Mouse (Mus musculus) heart, postnatal 0 days (tissue): Measurements from ENCODE around the gene Fam8a1. TPM values are rescaled to one million over a fixed set of nuclear protein-coding genes. Genes with fewer than 3 reads are reported as not detected.

Source experiments
- ATAC-seq: fragments of 200-750 bp; cut with Nextera tagmentation; 2 replicates; pipeline ENCODE4 v1.8.0; 2017; ENCODE audit warnings: low read depth, moderate number of reproducible peaks, moderate library complexity; ENCODE audit not compliant: insufficient read depth
- DNase-seq: peaks from one replicate; pipeline ENCODE4 v3.0.0-alpha.2; 2016; ENCODE audit warnings: low spot score
- H3K27ac ChIP-seq: fragments of 300-500 bp; sonication (generic); 2 replicates; pipeline ENCODE4 v1.5.1; 2014; ENCODE audit warnings: low read depth, mild to moderate bottlenecking
- H3K27me3 ChIP-seq: fragments of 300-500 bp; sonication (generic); 2 replicates; pipeline ENCODE4 v1.6.1; 2014; ENCODE audit warnings: low read length, mixed read lengths; ENCODE audit not compliant: control insufficient read depth, insufficient read depth
- H3K36me3 ChIP-seq: fragments of 300-500 bp; sonication (generic); replicated peaks from 2 replicates; pipeline ENCODE4 v1.6.1; 2014; ENCODE audit warnings: low read length, mixed read lengths; ENCODE audit not compliant: control insufficient read depth, insufficient read depth
- H3K4me1 ChIP-seq: fragments of 300-500 bp; sonication (generic); 2 replicates; pipeline ENCODE4 v1.6.1; 2014; ENCODE audit warnings: antibody characterized with exemption; ENCODE audit not compliant: control insufficient read depth, insufficient read depth
- H3K4me2 ChIP-seq: fragments of 300-500 bp; sonication (generic); 2 replicates; pipeline ENCODE4 v1.6.1; 2014; ENCODE audit warnings: low read depth, mild to moderate bottlenecking, low read length, moderate library complexity
- H3K4me3 ChIP-seq: fragments of 300-500 bp; sonication (generic); 2 replicates; pipeline ENCODE4 v1.5.1; 2014; ENCODE audit warnings: low read depth, low read length
- H3K9ac ChIP-seq: fragments of 300-500 bp; sonication (generic); replicated peaks from 2 replicates; pipeline ENCODE4 v1.6.1; 2014; ENCODE audit warnings: low read depth, low read length, mixed read lengths
- H3K9me3 ChIP-seq: fragments of 300-500 bp; sonication (generic); replicated peaks from 2 replicates; pipeline ENCODE4 v1.6.1; 2016; ENCODE audit warnings: low read length; ENCODE audit not compliant: control insufficient read depth
- CTCF ChIP-seq: IDR thresholded peaks from 2 replicates; pipeline ENCODE4 v1.5.1; 2016; ENCODE audit warnings: antibody characterized with exemption, control low read depth, low read depth
- EP300 ChIP-seq: IDR thresholded peaks from 2 replicates; pipeline ENCODE4 v1.6.1; 2016; ENCODE audit warnings: antibody characterized with exemption, low read depth
- WGBS: fragments of 180-500 bp; shearing (Covaris S2); extraction: QIAGEN DNeasy Blood & Tissue Kit; methylation state at CpG from one replicate; pipeline ENCODE4 v1.1.7; 2014; 5-methylcytosine and 5-hydroxymethylcytosine counted together
- polyA plus RNA-seq: library from polyadenylated mRNA; unstranded; fragments of >200 nt; fragmentation: Nextera tagmentation; extraction: Ambion mirVana; gene quantifications from 2 replicates; pipeline ENCODE4 v1.2.1, GENCODE M21; 2015
- total RNA-seq: library from RNA; depleted of rRNA; stranded (reverse); fragments of >200 nt; gene quantifications from 2 replicates; pipeline ENCODE4 v1.2.3, GENCODE M21; 2014; ENCODE audit warnings: low replicate concordance

Gene Fam8a1
- total and polyA plus RNA-seq, 2 experiments from 2014 or later: 8.0 to 15.5 TPM

GRCm38 (mm10) chr13:46718893-46719400 lies 49.6 kb downstream of the Fam8a1 start:
- DNase-seq (no peak), ATAC-seq (no peak)
- H3K4me3 ChIP-seq: no peak overlapping the region
- H3K27ac ChIP-seq: no peak overlapping the region
- no peak overlapping the region for H3K4me2 ChIP-seq
- TF ChIP-seq EP300 (no peak), CTCF (no peak)
- H3K9ac ChIP-seq: no peak overlapping the region
- H3K4me1 ChIP-seq: no peaks in the 10 kb centered on the region
- no peaks in the 10 kb centered on the region for H3K9me3 ChIP-seq
- 83% methylated on average over 5 of the region's 5 CpGs for WGBS
- peaks cover 12% of the 10 kb centered on the region; the same call in 1 of the 2 replicates for H3K36me3 ChIP-seq
- no peaks in the 10 kb centered on the region for H3K27me3 ChIP-seq

DNA sequence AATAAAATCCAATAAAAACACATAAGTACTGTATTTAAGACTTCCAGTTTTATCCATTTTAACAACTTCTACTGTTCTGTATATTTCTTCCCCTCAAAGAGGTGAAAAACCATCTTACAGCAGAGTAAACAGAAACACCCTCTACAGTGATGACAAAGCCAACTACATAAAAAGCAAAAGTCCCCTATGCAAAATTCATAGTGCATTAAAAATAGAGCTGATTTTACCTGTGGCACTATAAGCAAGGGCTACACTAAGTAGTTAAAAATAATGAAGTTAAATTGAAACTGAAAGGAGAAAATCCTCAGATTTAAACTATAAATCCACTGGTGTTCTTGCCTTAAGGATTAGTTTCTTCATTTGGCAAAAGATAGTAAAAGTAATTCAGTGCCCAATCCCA lies 51.7 kb downstream of the Fam8a1 start:
- DNase-seq: no peak
- Histone ChIP-seq H3K9ac (no peak overlapping the region), H3K4me2 (no peak overlapping the region), H3K36me3 (peaks cover 10% of the 10 kb centered on the region; the same call in 1 of the 2 replicates), H3K9me3 (no peaks in the 10 kb centered on the region), H3K4me1 (peaks cover 15% of the 10 kb centered on the region), H3K27ac (no peak overlapping the region), H3K27me3 (no peaks in the 10 kb centered on the region), H3K4me3 (no peak overlapping the region)
- TF ChIP-seq EP300 (no peak), CTCF (no peak)
- ATAC-seq: no peak

DNA sequence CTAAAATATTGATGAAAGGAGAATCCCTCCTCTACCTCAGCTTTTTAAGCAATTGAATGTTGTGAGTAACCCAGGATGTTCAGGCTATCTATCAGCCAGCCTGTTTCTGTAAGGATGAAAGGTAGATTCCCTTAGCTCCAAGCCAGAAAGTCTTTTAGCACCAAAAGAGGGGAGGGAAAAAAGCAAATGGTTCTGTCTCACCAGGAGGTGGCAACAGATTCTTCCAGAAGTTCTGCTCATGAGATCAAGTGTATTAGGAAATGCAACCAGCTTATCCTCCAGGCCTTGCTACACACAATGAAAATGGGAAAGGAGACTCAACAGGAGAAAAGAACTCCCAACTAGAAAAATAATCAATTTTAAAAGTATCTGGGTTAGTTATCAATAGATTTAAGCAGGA lies 55.0 kb downstream of the Fam8a1 start:
- Histone ChIP-seq H3K4me1 (peaks cover 15% of the 10 kb centered on the region), H3K27ac (no peak overlapping the region), H3K9ac (no peak overlapping the region), H3K36me3 (no peaks in the 10 kb centered on the region), H3K27me3 (no peaks in the 10 kb centered on the region), H3K4me3 (no peak overlapping the region), H3K4me2 (no peak overlapping the region), H3K9me3 (no peaks in the 10 kb centered on the region)
- DNase-seq (peak; percentile 48), ATAC-seq (no peak)
- no peak for TF ChIP-seq EP300
- peak; percentile 46 for TF ChIP-seq CTCF

DNA sequence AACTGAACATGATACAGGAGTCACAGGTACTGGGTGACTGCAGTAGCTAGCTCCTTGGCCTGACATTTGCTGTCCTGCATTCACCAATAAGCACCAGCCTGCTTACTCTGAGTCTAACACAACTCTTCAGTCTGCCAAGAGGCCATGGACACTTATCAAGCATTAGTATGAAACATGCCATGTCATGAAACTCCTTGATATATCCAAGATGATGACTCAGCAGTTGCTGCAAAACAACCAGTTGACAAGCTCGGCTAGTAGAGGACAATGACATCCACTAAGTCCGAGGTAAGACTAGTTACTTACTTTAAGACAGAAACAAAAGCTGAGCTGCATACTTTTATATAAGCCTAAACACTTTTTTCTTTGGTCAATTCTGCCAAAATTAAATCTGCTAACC lies 55.9 kb downstream of the Fam8a1 start:
- peak; percentile 47 for DNase-seq

DNA sequence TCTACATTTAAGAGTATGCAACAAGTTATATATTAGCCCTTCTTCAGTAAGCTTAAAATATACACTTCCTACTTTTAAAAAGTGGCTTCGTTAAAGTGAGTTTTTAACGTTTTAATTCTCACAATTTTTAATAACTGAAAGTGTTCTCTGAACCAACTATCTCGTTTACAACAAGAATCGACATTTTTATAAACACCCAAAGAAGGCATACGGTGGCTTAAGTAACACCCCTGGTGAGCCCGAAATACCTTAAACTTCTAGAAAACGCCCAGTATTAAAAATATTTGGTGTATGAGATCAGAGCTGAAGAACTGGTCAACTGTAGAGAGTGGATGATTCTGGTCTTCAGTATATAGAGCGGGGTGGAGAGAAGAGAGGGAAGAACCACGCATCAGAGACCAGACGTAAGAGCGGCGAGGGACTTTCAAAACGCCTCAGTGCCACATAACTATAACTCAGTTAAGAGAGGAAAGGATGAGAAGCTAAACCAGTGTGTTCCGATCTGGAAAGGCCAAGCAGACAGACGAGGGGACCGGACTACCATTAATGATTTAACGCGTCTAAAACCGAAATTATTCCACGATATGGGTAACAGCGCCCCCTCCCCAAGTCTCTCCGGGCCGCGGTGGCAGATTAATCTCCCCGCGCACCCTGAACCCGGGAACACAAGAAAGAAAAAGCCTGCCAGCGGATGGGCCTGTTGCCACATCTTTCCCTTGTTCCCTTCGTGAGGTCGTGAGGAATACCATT lies 57.1 kb downstream of the Fam8a1 start:
- no peak for ATAC-seq
- H3K9ac ChIP-seq: peak overlapping the region; percentile 88
- peaks cover 15% of the 10 kb centered on the region for H3K4me1 ChIP-seq
- H3K9me3 ChIP-seq: no peaks in the 10 kb centered on the region
- H3K36me3 ChIP-seq: no peaks in the 10 kb centered on the region
- TF ChIP-seq CTCF (no peak), EP300 (no peak)
- peak overlapping the region; percentile 97 for H3K27ac ChIP-seq
- peak overlapping the region; percentile 69 for H3K4me3 ChIP-seq
- H3K4me2 ChIP-seq: peak overlapping the region; percentile 95
- no peaks in the 10 kb centered on the region for H3K27me3 ChIP-seq
- DNase-seq: peak; percentile 39
- under 1% methylated on average over 30 of the region's 30 CpGs for WGBS

More for the DNA sequence above, 55.9 kb downstream of the Fam8a1 start:
- Histone ChIP-seq H3K4me3 (no peak overlapping the region), H3K4me2 (peak overlapping the region; percentile 95; the same call in 1 of the 2 replicates), H3K4me1 (peaks cover 15% of the 10 kb centered on the region), H3K9ac (0 out of 2 replicates have a peak overlapping the region, but pooled peaks have one; percentile 9), H3K27me3 (no peaks in the 10 kb centered on the region), H3K27ac (no peak overlapping the region), H3K9me3 (no peaks in the 10 kb centered on the region), H3K36me3 (no peaks in the 10 kb centered on the region)
- ATAC-seq: no peak
- 12% methylated on average over 2 of the region's 2 CpGs for WGBS
- TF ChIP-seq EP300: no peak
